Mouse (Mus musculus): ENCODE results near the gene Mxd3. TPM values are rescaled to one million over a fixed set of nuclear protein-coding genes. Genes with fewer than 3 reads are reported as not detected.

Mxd3 gene
- polyA plus RNA-seq (2012): 9.2 and 11.5 TPM in 2 replicates

DNA sequence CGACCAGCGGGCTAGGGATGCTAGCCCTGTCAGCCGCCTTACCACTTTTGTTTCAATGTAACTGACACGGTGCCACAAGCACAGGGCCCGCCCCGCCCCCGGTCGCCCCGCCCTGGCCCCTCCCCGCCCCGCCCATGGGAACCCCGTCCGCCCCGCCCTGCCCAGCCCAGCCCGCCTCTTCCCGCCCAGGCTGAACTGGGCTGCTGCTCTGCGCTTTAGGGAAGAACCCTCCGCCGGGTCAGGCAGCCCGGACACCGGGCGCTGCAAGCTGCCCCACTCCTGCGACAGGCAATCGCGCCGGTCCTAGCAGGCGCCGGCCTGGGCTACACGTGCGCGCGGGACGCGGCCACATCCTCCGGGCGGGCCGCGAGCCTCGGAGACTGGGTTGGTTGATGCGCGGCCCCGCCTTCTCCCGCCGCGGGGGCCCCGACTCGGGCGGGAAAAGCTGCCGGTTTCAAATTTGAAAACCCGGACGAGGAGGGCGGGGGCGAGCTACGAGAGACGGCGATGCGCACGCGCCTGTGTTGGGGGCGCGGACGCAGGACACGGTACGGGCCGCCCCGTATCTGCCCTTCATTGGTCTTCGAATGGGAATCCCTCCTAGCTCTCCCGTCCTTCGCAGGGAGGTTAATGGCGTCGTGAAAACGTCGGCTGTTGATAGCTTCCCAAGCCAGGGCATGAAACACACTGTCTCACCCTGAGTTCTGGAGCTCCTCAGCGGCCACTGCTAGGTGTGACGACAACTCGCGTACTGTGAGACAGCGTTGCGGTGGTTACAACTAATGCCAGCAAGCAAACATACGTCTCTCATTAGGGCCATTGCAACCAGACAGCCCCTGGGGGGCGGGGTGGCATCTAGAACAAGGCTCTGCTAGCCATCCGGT, at the start of gene Mxd3:
Gene Mxd3, minus strand, starts transcription at position 141 of the 884 bp plus-strand sequence.

DNA sequence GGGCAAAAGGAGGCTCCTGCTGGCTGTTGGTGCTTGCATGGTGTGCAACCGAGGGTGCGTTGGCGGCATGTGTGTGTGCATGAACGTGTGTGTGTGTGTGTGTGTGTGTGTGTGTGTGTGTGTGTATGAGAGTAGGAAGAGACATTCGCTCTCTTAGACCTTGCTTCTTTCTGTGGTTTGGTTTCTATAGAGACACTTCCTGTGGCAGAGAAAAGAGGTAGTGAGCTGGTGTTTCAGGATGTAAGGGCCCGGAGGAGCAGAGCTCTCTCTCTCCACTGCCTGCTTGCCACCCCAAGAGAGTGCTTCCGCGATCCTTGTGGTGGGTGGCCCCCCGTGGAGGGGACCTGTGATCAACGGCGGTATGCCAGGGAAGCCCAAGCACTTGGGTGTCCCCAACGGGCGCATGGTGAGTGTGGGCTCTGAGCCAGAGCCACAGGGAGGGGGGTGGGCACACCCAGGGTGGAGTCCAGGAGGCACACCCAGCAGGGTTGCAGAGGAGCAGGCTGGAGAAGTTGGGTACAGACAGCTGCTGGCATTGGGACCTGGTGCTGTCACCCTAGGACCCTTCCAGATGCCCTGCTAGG, 40.0 kb upstream of the Mxd3 start, which contains the start of gene Rgs14:
Gene Rgs14, plus strand, starts transcription at position 202 of the 584 bp plus-strand sequence.

DNA sequence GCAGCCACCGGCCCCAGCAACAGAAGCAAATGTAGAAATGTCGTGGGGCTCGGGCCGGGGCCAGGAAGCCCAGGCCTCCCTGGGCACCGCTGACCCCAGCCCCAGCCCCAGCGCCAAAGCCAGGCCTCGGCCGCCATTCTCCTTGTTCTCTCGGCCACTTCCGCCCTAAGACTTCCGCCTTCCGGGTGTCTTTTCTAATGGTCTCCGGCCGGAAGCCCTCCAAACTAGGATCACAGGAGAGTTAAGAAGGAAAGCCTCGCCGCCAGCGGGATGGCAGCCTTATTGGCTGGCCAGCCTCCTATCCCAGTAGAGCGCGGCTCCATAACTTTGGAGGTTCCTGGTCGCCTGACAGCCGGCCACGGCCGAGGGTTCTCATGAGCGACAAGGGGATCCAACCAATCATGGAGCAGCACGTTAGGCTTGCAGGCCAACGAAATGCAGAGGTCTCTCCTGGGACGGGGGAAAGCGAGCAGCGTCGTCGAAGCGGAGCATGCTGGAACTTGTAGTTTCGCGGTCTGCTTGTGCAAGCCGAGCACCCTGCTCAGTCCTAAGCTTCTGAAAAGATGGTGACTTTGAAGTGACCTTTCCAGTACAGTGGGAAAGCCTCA, 32.9 kb upstream of the Mxd3 start, which contains the start of gene Lman2:
Gene Lman2, minus strand, starts transcription at position 331 of the 608 bp plus-strand sequence.

DNA sequence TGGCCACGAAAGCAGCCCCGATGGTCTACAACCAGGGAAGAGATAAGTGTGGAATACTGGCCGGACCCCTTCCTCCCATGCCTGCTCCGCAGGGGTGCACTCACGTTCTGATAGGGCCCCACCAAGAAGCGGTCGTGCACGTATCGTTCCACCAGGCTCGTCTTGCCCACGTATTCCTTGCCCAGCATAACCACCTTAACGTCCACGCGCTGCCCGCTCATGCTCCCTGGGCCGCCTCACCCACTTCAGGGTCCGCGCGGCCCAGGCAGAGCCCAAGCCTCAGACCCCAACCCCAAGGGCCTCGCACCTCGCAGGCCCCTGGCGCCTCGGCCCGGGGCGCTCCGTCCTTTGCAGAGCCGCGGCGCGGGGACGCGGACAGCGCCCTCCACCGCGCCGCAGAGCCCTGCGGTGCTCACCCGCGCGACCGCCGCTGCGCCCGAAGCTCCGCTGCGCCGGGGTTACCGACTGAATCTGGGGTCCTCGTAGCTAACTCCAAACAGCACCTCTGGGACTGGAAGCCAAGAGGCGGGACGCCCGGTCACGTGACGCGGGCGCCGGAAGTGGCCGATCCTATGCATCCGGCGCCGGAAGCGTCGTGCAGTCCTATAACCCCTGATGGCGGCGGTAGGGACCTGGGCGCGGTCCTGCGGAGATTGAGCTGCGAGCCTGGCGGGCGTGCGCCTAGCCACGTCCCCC, 8.0 kb downstream of the Mxd3 start, which contains the start of gene Rab24:
Gene Rab24, minus strand, starts transcription at position 513 of the 696 bp plus-strand sequence.

DNA sequence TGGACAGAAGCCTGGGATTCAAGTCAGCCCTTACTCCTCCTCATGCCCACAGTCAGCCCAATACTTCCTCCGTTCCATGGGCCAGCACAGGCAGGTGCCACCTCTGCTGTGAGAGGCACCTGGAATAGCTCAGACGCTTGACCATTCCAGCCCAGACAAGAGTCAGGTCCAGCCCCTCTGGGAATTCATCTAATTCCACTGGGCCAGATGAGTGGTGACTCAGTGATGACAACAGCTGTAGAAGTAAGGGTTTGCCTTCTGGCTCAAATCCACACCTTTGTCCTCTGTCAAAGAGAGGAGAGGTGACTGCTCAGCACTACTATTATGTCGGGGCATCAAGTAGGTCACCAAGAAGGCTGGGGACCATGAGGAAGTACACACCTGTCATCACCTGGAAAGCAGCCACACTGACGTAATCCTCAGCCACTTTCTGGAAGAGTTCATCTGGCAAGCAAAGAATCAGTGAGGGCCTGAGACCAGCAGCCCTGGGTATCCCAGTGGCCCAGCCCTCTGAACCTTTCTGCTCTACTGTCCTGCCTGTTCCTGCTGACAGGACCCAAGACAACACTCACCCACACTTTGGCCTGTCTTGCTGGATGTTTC, 9.6 kb downstream of the Mxd3 start, which contains the start of gene Prelid1:
Gene Prelid1, plus strand, starts transcription at position 570 of the 603 bp plus-strand sequence.

Other genes starting within 250 kb of the Mxd3 start
- 9.3 and 10.2 TPM in 2 replicates for gene Uimc1, start 229.5 kb downstream of the Mxd3 start, polyA plus RNA-seq (2012)
- 8.6 and 16.5 TPM in 2 replicates for gene Zfp346, start 224.5 kb downstream of the Mxd3 start, polyA plus RNA-seq (2012)
- not detected in 2 replicates for gene Gm17617, start 196.3 kb downstream of the Mxd3 start, polyA plus RNA-seq (2012)
- not detected in 2 replicates for gene Fgfr4, start 177.2 kb downstream of the Mxd3 start, polyA plus RNA-seq (2012)
- gene Nsd1, start 120.0 kb downstream of the Mxd3 start, polyA plus RNA-seq (2012): 12.8 and 13.5 TPM in 2 replicates
- 274 and 289 TPM in 2 replicates for gene Prelid1, start 9.3 kb downstream of the Mxd3 start, polyA plus RNA-seq (2012)
- gene Rab24, start 7.9 kb downstream of the Mxd3 start, polyA plus RNA-seq (2012): 79.4 and 99.3 TPM in 2 replicates
- 128 and 133 TPM in 2 replicates for gene Lman2, start 33.0 kb upstream of the Mxd3 start, polyA plus RNA-seq (2012)
- 18.1 and 18.7 TPM in 2 replicates for gene Rgs14, start 39.9 kb upstream of the Mxd3 start, polyA plus RNA-seq (2012)
- 0.29 and 0.36 TPM in 2 replicates for gene Slc34a1, start 68.4 kb upstream of the Mxd3 start, polyA plus RNA-seq (2012)
- not detected in 2 replicates for gene Pfn3, start 85.4 kb upstream of the Mxd3 start, polyA plus RNA-seq (2012)
- 0.49 TPM in 1 of 2 replicates, not detected in the other for gene F12, start 97.0 kb upstream of the Mxd3 start, polyA plus RNA-seq (2012)
- gene Grk6, start 115.2 kb upstream of the Mxd3 start, polyA plus RNA-seq (2012): 84.4 and 86.7 TPM in 2 replicates
- gene Prr7, start 134.4 kb upstream of the Mxd3 start, polyA plus RNA-seq (2012): 17.3 and 18.6 TPM in 2 replicates
- gene Dbn1, start 158.3 kb upstream of the Mxd3 start, polyA plus RNA-seq (2012): 6.1 and 8.7 TPM in 2 replicates
- gene Pdlim7, start 183.9 kb upstream of the Mxd3 start, polyA plus RNA-seq (2012): 79.3 and 93.6 TPM in 2 replicates
- 193 and 354 TPM in 2 replicates for gene Dok3, start 199.5 kb upstream of the Mxd3 start, polyA plus RNA-seq (2012)
- 108 and 132 TPM in 2 replicates for gene Ddx41, start 206.8 kb upstream of the Mxd3 start, polyA plus RNA-seq (2012)
- 99.9 and 120 TPM in 2 replicates for gene Fam193b, start 241.3 kb upstream of the Mxd3 start, polyA plus RNA-seq (2012)
- gene Tmed9, start 243.9 kb upstream of the Mxd3 start, polyA plus RNA-seq (2012): 247 and 261 TPM in 2 replicates

Measured in megakaryocyte-erythroid progenitor cell, adult 5 weeks (primary cell).